Mouse (Mus musculus): ENCODE measurements around the gene 1700067K01Rik. TPM values are rescaled to one million over a fixed set of nuclear protein-coding genes. Genes with fewer than 3 reads are reported as not detected.

The 1700067K01Rik gene
- total RNA-seq, 2 experiments from 2014 or later: 0.83 TPM; not detected in 1

GRCm38 (mm10) chr8:84053229-84053628 lies 51.9 kb downstream of the 1700067K01Rik start:
- DNase-seq: no peak

Small RNAs within 50 kb of the gene (microRNA-seq; reads per million reads assigned to microRNA genes)
- gene Mir1199: 0.61 to 1.0 reads per million in 2 experiments
- gene Mir8111: 1.7 to 5.9 reads per million in 2 experiments

Other genes with a start within 250 kb of the 1700067K01Rik start
- 10 to 100 TPM; 37.5 to 39.8 TPM for gene Adgrl1, start 101.4 kb upstream of the 1700067K01Rik start, total RNA-seq (2021)
- under 1 TPM; 0.27 to 0.41 TPM for gene Gm10644, start 46.3 kb upstream of the 1700067K01Rik start, total RNA-seq (2021)
- 10 to 100 TPM; 25.8 to 26.1 TPM for gene Asf1b, start 46.0 kb upstream of the 1700067K01Rik start, total RNA-seq (2021)
- 100 to 1,000 TPM; 389 to 405 TPM for gene Prkaca, start 28.5 kb upstream of the 1700067K01Rik start, total RNA-seq (2021)
- 10 to 100 TPM; 36.6 to 42.9 TPM for gene Samd1, start 3.8 kb upstream of the 1700067K01Rik start, total RNA-seq (2021)
- gene 2210011C24Rik, start 10.7 kb downstream of the 1700067K01Rik start, total RNA-seq (2021): 1 to 10 TPM in 1 of 2 experiments, under 1 TPM in 1; 0.93 to 1.4 TPM
- gene Palm3, start 20.0 kb downstream of the 1700067K01Rik start, total RNA-seq (2021): under 1 TPM; 0.31 to 0.38 TPM
- gene Il27ra, start 41.1 kb downstream of the 1700067K01Rik start, total RNA-seq (2021): 1 to 10 TPM; 4.0 to 4.2 TPM
- gene Rln3, start 43.5 kb downstream of the 1700067K01Rik start, total RNA-seq (2021): not detected
- gene Gm10643, start 63.6 kb downstream of the 1700067K01Rik start, total RNA-seq (2021): 1 to 10 TPM; 3.7 to 4.5 TPM
- 10 to 100 TPM; 12.5 to 13.5 TPM for gene Rfx1, start 65.3 kb downstream of the 1700067K01Rik start, total RNA-seq (2021)
- 10 to 100 TPM; 19.7 to 20.5 TPM for gene Dcaf15, start 103.3 kb downstream of the 1700067K01Rik start, total RNA-seq (2021)
- gene Podnl1, start 124.5 kb downstream of the 1700067K01Rik start, total RNA-seq (2021): not detected
- gene Cc2d1a, start 146.4 kb downstream of the 1700067K01Rik start, total RNA-seq (2021): 10 to 100 TPM; 12.6 to 15.6 TPM
- gene 4930432K21Rik, start 146.5 kb downstream of the 1700067K01Rik start, total RNA-seq (2021): under 1 TPM; 0.38 to 0.60 TPM
- gene Nanos3, start 183.7 kb downstream of the 1700067K01Rik start, total RNA-seq (2021): 1 to 10 TPM; 3.6 to 4.3 TPM
- gene Zswim4, start 235.6 kb downstream of the 1700067K01Rik start, total RNA-seq (2021): 10 to 100 TPM; 12.8 to 13.8 TPM
- 100 to 1,000 TPM; 218 to 233 TPM for gene D8Ertd738e, start 248.2 kb downstream of the 1700067K01Rik start, total RNA-seq (2021)

All from heart, postnatal 4 days (tissue).